Mouse (Mus musculus) erythroblast, embryonic 14.5 days (primary cell): ENCODE measurements at regions not wholly inside any gene's neighbourhood (a gene's known extent, or its start where the extent isn't known, plus 50 kb on each side); places are given as distances from the start of the nearest gene placed in this dataset.

Source experiments
- GATA1 ChIP-seq: IDR thresholded peaks from 2 replicates; pipeline ENCODE4 v1.6.1; 2012; ENCODE audit warnings: low read length, inconsistent platforms, mixed read lengths
- TAL1 ChIP-seq: IDR thresholded peaks from 3 replicates; pipeline ENCODE4 v1.6.1; 2012; ENCODE audit warnings: low read length, inconsistent platforms, mixed read lengths

DNA sequence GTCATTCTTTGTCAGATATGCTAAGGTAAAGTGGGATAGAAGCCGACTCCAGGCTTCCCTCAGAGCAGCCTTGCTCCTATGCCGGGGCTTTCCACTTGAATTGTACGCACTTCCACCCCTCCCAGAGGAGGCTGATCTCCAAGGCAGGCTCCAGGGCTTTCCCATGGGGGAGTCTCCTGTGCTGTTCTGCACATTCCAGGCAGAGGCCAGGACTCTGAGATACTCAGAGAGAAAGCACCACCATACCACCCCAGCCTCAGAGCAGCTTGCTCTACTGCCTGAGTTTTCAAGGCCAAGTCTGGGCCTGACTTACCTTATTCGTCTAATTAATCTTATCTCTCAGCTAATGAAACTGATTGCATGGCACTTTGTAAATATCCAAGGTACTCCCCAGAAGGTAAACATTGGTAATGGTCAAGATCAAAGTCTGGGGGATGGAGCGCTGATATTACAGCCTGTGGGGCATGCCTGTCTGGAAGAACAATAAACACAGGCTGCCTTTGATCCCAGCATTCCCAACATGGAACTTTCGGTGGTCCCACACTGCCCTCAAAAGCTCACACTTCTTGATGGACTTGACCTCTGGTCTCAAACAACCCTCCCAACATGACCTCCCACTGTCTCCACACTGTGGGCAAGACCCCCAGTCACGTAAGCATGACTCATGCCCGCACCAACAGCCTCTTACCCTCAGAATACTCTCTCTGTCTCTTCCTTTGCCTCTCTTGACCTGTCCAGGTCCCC is 111.6 kb upstream of the Nfe2l3 start:
- TF ChIP-seq TAL1 (no peak), GATA1 (no peak)
